Mouse (Mus musculus): ENCODE results near the gene Crybg2. TPM values are rescaled to one million over a fixed set of nuclear protein-coding genes. Genes with fewer than 3 reads are reported as not detected.

Gene Crybg2
- polyA plus RNA-seq, 2 experiments, result 0.23 to 0.42 TPM

DNA sequence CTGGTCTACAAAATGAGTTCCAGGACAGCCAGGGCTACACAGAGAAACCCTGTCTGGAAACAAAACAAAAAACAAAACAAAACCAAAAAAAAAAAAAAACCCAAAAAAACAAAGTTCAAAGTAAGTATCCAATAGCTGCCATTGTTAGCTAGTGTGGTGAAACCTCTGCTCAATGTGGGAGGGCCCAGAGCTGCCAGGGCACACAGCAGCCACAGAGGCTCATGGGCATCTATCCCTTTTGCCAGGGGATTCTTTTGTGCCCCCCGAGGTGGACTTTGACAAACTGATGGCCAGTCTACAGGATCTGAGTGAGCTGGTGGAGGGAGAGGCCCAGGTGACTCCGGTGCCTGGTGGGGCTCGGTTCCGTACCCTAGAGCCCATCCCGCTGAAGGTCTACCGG is 62.5 kb downstream of the Crybg2 start:
- DNase-seq (ENCODE audit: low read depth in 3 of 3, low spot score in 3 of 3) (no peak), ATAC-seq (ENCODE audit: insufficient read depth) (no peak)
- H3K27ac ChIP-seq, result no peak overlapping the region
- no peak overlapping the region for H3K4me2 ChIP-seq (ENCODE audit: low read depth)
- no peak for TF ChIP-seq CTCF (IDR thresholded peaks at IDR 0.05; ENCODE audit: low read depth)
- TF ChIP-seq EP300 (IDR thresholded peaks at IDR 0.05; ENCODE audit: low read depth), result no peak
- no peaks in the 10 kb centered on the region for H3K36me3 ChIP-seq (replicated peaks; ENCODE audit: control insufficient read depth, insufficient read depth, low read depth)
- 83% methylated on average over 6 of the region's 6 CpGs for WGBS (ENCODE audit: insufficient replicate concordance)
- H3K9ac ChIP-seq (replicated peaks), result no peak overlapping the region
- H3K4me3 ChIP-seq (ENCODE audit: insufficient read depth in 1 of 2, low read depth in 2 of 2, low read length in 2 of 2), result no peak overlapping the region
- no peaks in the 10 kb centered on the region for H3K9me3 ChIP-seq (ENCODE audit: control insufficient read depth, low read length)
- H3K4me1 ChIP-seq (replicated peaks; ENCODE audit: control insufficient read depth in 2 of 2, insufficient read depth in 2 of 2, low read length in 1 of 2), result peaks cover 0 to 17% of the 10 kb centered on the region in 2 experiments; a peak in 2 of 4 replicates
- no peaks in the 10 kb centered on the region for H3K27me3 ChIP-seq (ENCODE audit: control insufficient read depth, insufficient read depth, low read length)

DNA sequence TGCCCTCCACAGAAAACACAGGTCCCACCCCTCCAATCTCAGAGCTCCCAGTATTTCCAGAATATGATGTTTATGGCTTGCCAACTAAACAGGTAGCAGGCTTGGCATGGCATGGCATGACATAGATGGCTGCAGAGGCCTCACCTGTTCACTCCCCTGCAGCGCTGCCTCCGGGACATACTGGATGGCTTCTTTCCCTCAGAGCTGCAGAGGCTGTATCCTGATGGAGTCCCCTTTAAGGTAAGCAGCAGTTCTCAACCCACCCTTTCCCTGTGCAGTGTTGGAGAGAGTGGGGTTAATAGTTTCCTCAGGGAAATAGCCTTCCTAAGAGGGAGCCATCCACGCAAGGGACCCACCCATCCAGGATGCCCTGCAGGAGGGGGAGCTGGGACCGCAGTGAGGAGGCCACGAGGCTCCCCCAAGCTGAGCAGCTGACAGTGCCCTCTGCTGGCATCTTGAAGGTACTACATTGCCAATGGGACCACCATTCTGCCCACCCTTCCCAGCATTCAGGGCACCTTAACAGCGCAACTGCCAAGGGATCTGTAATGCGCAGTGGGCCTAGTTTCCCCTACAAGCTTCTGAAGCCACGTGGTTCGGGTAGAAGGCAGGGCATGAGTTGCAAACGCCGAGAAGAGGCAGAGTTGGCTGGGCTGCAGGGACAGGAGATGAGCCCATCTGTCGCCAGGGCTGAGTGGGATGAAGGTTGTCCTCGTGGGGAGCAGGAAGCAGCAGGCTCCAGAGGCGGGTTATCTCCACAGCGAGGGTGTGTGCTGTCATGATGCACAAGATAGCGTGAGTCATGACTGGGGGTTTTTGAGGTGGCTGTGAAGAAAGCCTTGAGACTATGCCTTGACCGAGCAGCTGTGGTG is 63.3 kb downstream of the Crybg2 start:
- WGBS (ENCODE audit: insufficient replicate concordance), result 9% methylated on average over 17 of the region's 17 CpGs
- peaks cover 0 to 17% of the 10 kb centered on the region in 2 experiments; a peak in 2 of 4 replicates for H3K4me1 ChIP-seq (replicated peaks; ENCODE audit: control insufficient read depth in 2 of 2, insufficient read depth in 2 of 2, low read length in 1 of 2)

DNA sequence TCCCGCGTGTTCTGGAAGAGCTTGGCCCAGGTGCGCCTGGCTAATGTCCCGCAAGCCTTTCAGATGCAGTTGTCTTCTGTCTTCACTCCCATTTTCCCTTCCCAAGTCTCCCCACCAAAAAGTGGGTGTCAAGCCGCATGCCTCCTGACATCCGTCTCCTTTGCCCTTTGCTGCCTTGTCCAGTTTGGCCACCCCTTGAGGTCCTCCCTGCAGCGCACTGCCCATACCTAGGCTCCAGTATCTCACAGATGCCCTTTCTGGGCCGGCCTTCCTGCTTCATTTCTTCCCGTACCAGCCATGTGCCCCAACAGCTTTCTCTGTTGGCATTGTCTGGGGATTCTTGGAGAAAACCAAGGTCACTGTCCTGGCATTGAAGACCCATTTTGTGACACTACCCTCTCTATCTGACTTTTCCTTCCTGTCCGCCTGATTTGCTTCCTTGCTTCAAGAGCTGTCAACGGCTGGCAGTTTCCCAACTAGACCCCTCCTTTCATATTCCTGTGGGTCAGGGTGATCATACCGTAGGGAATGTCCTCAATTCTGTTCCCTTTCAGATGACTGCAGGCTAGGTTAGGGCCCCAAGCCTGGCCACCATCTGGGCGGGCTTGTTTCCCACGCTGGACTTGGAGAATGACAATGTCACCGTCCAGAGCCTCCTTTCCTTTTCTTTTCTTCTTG is 64.9 kb downstream of the Crybg2 start:
- no peak for ATAC-seq (ENCODE audit: insufficient read depth)
- H3K9ac ChIP-seq (replicated peaks), result no peak overlapping the region
- no peak overlapping the region for H3K27ac ChIP-seq
- H3K9me3 ChIP-seq (ENCODE audit: control insufficient read depth, low read length), result no peaks in the 10 kb centered on the region
- TF ChIP-seq EP300 (IDR thresholded peaks at IDR 0.05; ENCODE audit: low read depth) (no peak), CTCF (IDR thresholded peaks at IDR 0.05; ENCODE audit: low read depth) (no peak)
- H3K36me3 ChIP-seq (replicated peaks; ENCODE audit: control insufficient read depth, insufficient read depth, low read depth), result no peaks in the 10 kb centered on the region
- DNase-seq (ENCODE audit: low read depth in 3 of 3, low spot score in 3 of 3), result no peak
- WGBS (ENCODE audit: insufficient replicate concordance), result 76% methylated on average over 15 of the region's 15 CpGs
- H3K4me3 ChIP-seq (ENCODE audit: insufficient read depth in 1 of 2, low read depth in 2 of 2, low read length in 2 of 2), result no peak overlapping the region
- H3K27me3 ChIP-seq (ENCODE audit: control insufficient read depth, insufficient read depth, low read length), result no peaks in the 10 kb centered on the region
- peaks cover 5 to 25% of the 10 kb centered on the region in 2 experiments for H3K4me1 ChIP-seq (replicated peaks; ENCODE audit: control insufficient read depth in 2 of 2, insufficient read depth in 2 of 2, low read length in 1 of 2)
- no peak overlapping the region for H3K4me2 ChIP-seq (ENCODE audit: low read depth)

More for the DNA sequence above, 63.3 kb downstream of the Crybg2 start:
- TF ChIP-seq CTCF (IDR thresholded peaks at IDR 0.05; ENCODE audit: low read depth) (peak; percentile 98), EP300 (IDR thresholded peaks at IDR 0.05; ENCODE audit: low read depth) (no peak)
- DNase-seq (ENCODE audit: low read depth in 3 of 3, low spot score in 3 of 3), result peak in 1 of 3 experiments; percentile 41
- Histone ChIP-seq H3K4me2 (ENCODE audit: low read depth) (peak overlapping the region; percentile 34; the same call in 1 of the 2 replicates), H3K36me3 (replicated peaks; ENCODE audit: control insufficient read depth, insufficient read depth, low read depth) (no peaks in the 10 kb centered on the region), H3K9me3 (ENCODE audit: control insufficient read depth, low read length) (no peaks in the 10 kb centered on the region), H3K4me3 (ENCODE audit: insufficient read depth in 1 of 2, low read depth in 2 of 2, low read length in 2 of 2) (no peak overlapping the region), H3K27ac (no peak overlapping the region), H3K27me3 (ENCODE audit: control insufficient read depth, insufficient read depth, low read length) (no peaks in the 10 kb centered on the region), H3K9ac (replicated peaks) (no peak overlapping the region)
- ATAC-seq (ENCODE audit: insufficient read depth), result peak; percentile 13; the same call in 1 of the 2 replicates

DNA sequence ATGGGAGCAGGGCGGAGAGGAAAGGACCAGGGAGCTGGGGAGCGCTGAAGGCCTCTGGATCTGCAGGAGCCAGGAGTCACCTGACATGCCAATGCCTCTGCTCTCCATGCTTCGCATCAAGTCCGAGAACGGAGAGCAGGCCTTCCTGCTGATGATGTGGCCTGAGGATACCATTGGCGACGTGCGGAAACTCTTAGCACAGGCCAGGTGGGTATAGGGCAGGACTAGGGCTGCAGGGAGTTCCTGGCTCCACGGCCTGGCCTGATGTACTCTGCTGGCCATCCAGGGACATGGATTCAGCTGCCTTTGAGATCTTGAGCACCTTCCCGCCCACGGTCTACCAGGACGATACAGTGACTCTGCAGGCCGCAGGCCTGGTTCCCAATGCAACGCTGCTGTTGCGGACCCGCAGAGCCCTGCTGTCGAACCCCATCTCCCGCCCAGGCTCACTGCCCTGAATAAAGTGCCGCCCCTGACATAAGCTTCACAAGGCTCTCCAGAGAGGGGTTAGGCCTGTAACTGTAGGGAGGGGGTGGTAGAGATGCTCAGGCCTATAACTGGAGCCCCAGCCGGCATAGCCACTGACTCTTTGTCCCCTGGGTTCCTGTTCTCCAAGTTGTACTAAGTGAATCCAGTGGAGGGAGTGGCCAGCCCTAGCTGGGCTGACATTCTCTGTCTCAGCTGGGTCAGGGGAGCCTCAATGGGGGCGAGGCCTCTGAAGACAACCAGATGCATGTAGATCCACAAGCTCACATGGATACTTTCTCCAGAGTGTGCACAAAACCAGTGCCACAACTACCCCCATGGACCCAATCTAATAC is 65.9 kb downstream of the Crybg2 start:
- no peak for TF ChIP-seq CTCF (IDR thresholded peaks at IDR 0.05; ENCODE audit: low read depth)
- TF ChIP-seq EP300 (IDR thresholded peaks at IDR 0.05; ENCODE audit: low read depth), result no peak
- DNase-seq (ENCODE audit: low read depth in 3 of 3, low spot score in 3 of 3) (no peak), ATAC-seq (ENCODE audit: insufficient read depth) (no peak)
- peaks cover 6% of the 10 kb centered on the region; the same call in 1 of the 2 replicates for H3K36me3 ChIP-seq (replicated peaks; ENCODE audit: control insufficient read depth, insufficient read depth, low read depth)
- WGBS (ENCODE audit: insufficient replicate concordance), result 80% methylated on average over 21 of the region's 21 CpGs
- no peak overlapping the region for H3K4me2 ChIP-seq (ENCODE audit: low read depth)
- no peak overlapping the region for H3K9ac ChIP-seq (replicated peaks)
- no peaks in the 10 kb centered on the region for H3K27me3 ChIP-seq (ENCODE audit: control insufficient read depth, insufficient read depth, low read length)
- H3K9me3 ChIP-seq (ENCODE audit: control insufficient read depth, low read length), result no peaks in the 10 kb centered on the region
- peaks cover 5 to 22% of the 10 kb centered on the region in 2 experiments for H3K4me1 ChIP-seq (replicated peaks; ENCODE audit: control insufficient read depth in 2 of 2, insufficient read depth in 2 of 2, low read length in 1 of 2)
- no peak overlapping the region for H3K4me3 ChIP-seq (ENCODE audit: insufficient read depth in 1 of 2, low read depth in 2 of 2, low read length in 2 of 2)
- no peak overlapping the region for H3K27ac ChIP-seq
